Mouse (Mus musculus) ES-E14 (cell line): ENCODE measurements around the gene Atp10b.

Source experiments
- CHD2 ChIP-seq: IDR thresholded peaks from 2 replicates; pipeline ENCODE4 v1.6.1; 2014; ENCODE audit warnings: mild to moderate bottlenecking, low read depth, low read length, inconsistent platforms
- ZC3H11A ChIP-seq: IDR thresholded peaks from 2 replicates; pipeline ENCODE4 v1.6.1; 2012; ENCODE audit warnings: low read depth, mild to moderate bottlenecking, inconsistent platforms, low read length, borderline replicate concordance

DNA sequence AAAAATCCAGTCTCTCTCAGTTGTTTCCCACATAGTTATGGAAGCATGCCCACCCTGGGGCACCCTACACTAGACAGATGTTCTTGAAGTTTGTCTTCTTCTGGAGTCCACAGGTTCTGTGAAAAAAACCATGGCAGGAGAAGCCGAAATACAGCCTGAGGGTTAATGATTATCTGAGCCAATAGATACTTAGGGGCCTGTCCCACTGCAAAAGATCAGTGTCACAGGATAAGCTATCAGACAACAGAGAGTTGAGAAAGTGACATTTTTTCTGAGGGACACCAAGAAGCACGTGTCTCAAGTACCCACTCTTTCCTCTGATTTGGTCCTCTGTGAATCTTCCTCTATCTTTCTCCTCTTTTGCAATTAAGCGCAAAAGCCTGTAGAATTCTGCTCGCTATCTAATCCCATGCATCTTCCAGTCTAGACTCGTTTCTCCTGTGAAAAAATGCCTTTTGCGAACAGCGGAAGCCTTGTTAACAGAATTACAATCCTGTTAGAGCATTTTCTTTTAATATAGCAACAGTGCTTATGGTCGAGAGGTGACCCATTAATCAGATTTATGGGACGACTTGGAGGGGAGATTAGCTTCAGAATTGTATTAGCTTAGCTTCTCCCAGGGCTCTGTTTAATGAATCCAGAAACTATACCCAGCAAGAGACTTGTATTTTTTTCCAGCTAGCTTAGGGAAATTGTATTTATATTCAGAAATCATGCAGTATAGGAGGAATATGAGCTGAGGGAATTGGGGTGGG is 10.7 kb downstream of the Atp10b start:
- no peak for TF ChIP-seq CHD2
- TF ChIP-seq ZC3H11A, result no peak
